Mouse (Mus musculus) stomach, postnatal 0 days (tissue): ENCODE data around the gene 1700025B11Rik. TPM values are rescaled to one million over a fixed set of nuclear protein-coding genes. Genes with fewer than 3 reads are reported as not detected.
A peak's percentile ranks its signal among the peaks of the same experiment; 100 is the strongest.
"Not testable (repeated sequence)": the region's sequence is repeated elsewhere in the genome, so short reads cannot be mapped to it uniquely, and the experiment has no call there.

ENCODE experiments used
- ATAC-seq: fragments of 200-750 bp; cut with Nextera tagmentation; 2 replicates; pipeline ENCODE4 v1.8.0; 2017; ENCODE audit not compliant: low FRiP score, low TSS enrichment
- DNase-seq: peaks from one replicate; pipeline ENCODE4 v3.0.0-alpha.2; 2016; ENCODE audit warnings: low spot score
- H3K27ac ChIP-seq: fragments of 300-500 bp; sonication (generic); replicated peaks from 2 replicates; pipeline ENCODE4 v1.5.1; 2014; ENCODE audit warnings: mild to moderate bottlenecking, control low read depth
- H3K27me3 ChIP-seq: fragments of 300-500 bp; sonication (generic); 2 replicates; pipeline ENCODE4 v1.6.1; 2014; ENCODE audit warnings: low read length; ENCODE audit not compliant: control insufficient read depth, insufficient read depth
- H3K36me3 ChIP-seq: fragments of 300-500 bp; sonication (generic); 2 replicates; pipeline ENCODE4 v1.6.1; 2014; ENCODE audit warnings: low read length, mixed read lengths; ENCODE audit not compliant: control insufficient read depth, insufficient read depth
- H3K4me1 ChIP-seq: fragments of 300-500 bp; sonication (generic); replicated peaks from 2 replicates; pipeline ENCODE4 v1.6.1; 2014; ENCODE audit warnings: antibody characterized with exemption; ENCODE audit not compliant: control insufficient read depth, insufficient read depth
- H3K4me2 ChIP-seq: fragments of 300-500 bp; sonication (generic); replicated peaks from 2 replicates; pipeline ENCODE4 v1.6.1; 2014; ENCODE audit warnings: low read depth, mild to moderate bottlenecking, control low read depth, moderate library complexity
- H3K4me3 ChIP-seq: fragments of 300-500 bp; sonication (generic); 2 replicates; pipeline ENCODE4 v1.5.1; 2014; ENCODE audit warnings: low read depth, low read length, control low read depth
- H3K9ac ChIP-seq: fragments of 300-500 bp; sonication (generic); 2 replicates; pipeline ENCODE4 v1.6.1; 2014; ENCODE audit warnings: mild to moderate bottlenecking, low read length, control low read depth, mixed read lengths
- H3K9me3 ChIP-seq: fragments of 300-500 bp; sonication (generic); 2 replicates; pipeline ENCODE4 v1.6.1; 2016; ENCODE audit warnings: low read length; ENCODE audit not compliant: control insufficient read depth
- CTCF ChIP-seq: IDR thresholded peaks from 2 replicates; pipeline ENCODE4 v1.5.1; 2016; ENCODE audit warnings: antibody characterized with exemption, low read depth, mild to moderate bottlenecking, moderate library complexity
- EP300 ChIP-seq: optimal IDR thresholded peaks from 2 replicates; pipeline ENCODE3; 2016; ENCODE audit warnings: antibody characterized with exemption
- WGBS: fragments of 180-500 bp; shearing (Covaris S2); extraction: QIAGEN DNeasy Blood & Tissue Kit; methylation state at CpG from one replicate; pipeline ENCODE4 v1.1.7; 2014; 5-methylcytosine and 5-hydroxymethylcytosine counted together
- polyA plus RNA-seq: library from polyadenylated mRNA; unstranded; fragments of >200 nt; fragmentation: Nextera tagmentation; extraction: Ambion mirVana; gene quantifications from 2 replicates; pipeline ENCODE4 v1.2.1, GENCODE M21; 2015

The 1700025B11Rik gene
- polyA plus RNA-seq, 1 experiment from 2014 or later = not detected

DNA sequence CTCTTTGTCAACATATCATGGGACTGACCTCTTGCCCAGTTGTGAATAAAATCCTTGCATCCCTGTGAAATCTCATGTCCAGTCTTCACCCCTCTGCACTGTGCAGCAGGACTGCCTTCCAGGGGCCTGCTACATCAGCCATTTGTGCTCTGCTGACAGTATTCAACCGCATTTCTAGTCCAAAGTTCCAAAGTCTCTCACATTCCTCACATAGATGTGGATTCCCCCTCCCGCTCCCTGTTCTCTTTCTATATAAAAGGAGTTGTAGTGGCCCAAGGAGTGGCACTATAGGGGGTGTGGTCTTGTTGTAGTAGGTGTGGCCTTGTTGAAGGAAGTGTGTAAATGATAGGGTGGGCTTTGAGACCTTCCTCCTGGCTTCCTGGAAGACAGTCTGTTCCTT lies 29.2 kb upstream of the 1700025B11Rik start:
- H3K36me3 ChIP-seq = no peaks in the 10 kb centered on the region
- no peaks in the 10 kb centered on the region for H3K9me3 ChIP-seq
- no peaks in the 10 kb centered on the region for H3K4me1 ChIP-seq
- WGBS = 44% methylated on average over 2 of the region's 2 CpGs
- DNase-seq = no peak
- no peak overlapping the region for H3K9ac ChIP-seq
- H3K4me2 ChIP-seq = no peak overlapping the region
- H3K27me3 ChIP-seq = no peaks in the 10 kb centered on the region
- H3K4me3 ChIP-seq = no peak overlapping the region
- TF ChIP-seq CTCF (no peak), EP300 (no peak)
- ATAC-seq = no peak
- H3K27ac ChIP-seq = no peak overlapping the region

DNA sequence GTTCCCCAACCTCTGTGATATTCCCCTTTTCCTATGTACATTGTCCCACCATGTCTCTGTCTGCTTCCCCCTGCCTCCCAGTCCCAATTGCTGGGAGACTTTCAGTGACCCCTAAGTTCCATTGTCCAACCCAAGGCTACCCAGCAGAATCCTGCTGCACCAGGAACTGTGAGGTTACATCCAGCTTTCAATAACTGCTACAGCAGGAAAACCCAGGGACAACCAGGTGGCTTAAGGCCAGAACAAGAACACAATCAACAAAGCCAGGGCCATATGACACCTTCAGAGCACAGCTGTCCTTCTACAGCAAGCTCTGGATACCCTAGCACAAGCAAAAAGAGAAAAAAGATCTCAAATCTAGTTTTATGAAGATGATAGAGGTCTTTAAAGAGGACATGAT lies 27.3 kb upstream of the 1700025B11Rik start:
- ATAC-seq (no peak), DNase-seq (no peak)
- no peak for TF ChIP-seq EP300
- no peak overlapping the region for H3K4me2 ChIP-seq
- no peak overlapping the region for H3K4me3 ChIP-seq
- H3K9me3 ChIP-seq = no peaks in the 10 kb centered on the region
- no peaks in the 10 kb centered on the region for H3K4me1 ChIP-seq
- no peak overlapping the region for H3K9ac ChIP-seq
- H3K27me3 ChIP-seq = no peaks in the 10 kb centered on the region
- no peaks in the 10 kb centered on the region for H3K36me3 ChIP-seq
- no peak overlapping the region for H3K27ac ChIP-seq

DNA sequence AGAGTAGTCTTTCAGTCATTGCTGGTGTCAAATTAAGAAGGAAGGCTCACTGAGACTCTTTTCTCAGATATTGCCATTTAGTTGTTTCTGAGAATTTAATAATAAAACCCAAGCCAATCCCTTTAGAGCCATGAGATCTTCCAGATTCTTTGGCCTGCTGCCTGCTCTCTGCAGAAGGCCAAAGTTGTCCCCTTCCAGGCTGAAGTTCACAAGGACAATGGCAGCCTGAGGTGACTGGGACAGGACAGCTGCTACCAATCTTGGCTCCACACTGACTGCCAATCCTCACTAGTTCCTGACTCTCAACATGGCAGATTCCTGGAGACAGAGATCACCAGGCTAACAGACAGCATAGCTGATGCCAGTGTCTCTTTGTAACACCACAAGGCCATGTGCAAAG lies 25.3 kb upstream of the 1700025B11Rik start:
- ATAC-seq (no peak), DNase-seq (no peak)
- no peaks in the 10 kb centered on the region for H3K36me3 ChIP-seq
- H3K4me2 ChIP-seq = no peak overlapping the region
- TF ChIP-seq EP300 (no peak), CTCF (no peak)
- H3K27ac ChIP-seq = no peak overlapping the region
- H3K9me3 ChIP-seq = no peaks in the 10 kb centered on the region
- H3K9ac ChIP-seq = no peak overlapping the region
- H3K27me3 ChIP-seq = no peaks in the 10 kb centered on the region
- no peak overlapping the region for H3K4me3 ChIP-seq
- no peaks in the 10 kb centered on the region for H3K4me1 ChIP-seq

DNA sequence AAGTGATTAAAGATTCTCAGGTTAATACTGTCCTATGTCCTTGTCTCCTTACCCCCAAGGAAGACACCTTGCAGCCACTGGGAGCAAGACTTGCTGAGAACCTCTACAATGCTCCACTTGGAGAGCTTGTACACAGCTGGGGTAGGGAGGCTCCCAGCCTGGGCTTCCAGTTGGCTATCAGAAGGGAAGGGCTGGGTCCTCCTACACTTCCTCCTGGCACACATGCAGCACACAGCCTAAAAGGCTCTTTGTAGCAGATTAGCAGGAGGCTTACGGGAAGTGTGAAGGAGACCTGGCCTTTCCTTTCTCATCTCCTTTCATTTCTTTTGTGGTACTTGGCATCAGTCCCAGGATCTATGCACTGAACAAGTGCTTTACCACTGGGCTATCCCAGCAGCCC lies 20.0 kb upstream of the 1700025B11Rik start:
- no peak overlapping the region for H3K27ac ChIP-seq
- no peaks in the 10 kb centered on the region for H3K27me3 ChIP-seq
- DNase-seq = peak; percentile 44

DNA sequence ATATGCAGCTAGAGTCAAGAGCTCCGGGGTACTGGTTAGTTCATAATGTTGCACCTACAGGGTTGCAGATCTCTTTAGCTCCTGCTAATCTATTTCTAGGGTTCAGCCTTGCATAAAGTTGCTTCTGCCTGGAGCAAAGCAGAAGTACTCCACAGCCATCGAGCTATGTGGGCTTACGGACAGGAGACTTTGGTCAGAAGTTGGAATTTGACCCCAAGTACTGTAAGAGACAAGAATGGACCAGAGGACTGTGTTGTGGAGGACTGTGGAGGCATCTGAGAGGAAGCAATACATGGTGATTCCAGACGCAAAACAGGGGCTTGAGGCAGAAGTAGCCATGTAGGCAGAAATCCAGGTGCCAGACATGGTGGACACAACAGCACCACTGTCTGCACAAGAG lies 17.6 kb upstream of the 1700025B11Rik start:
- H3K27ac ChIP-seq = no peak overlapping the region
- no peak overlapping the region for H3K4me2 ChIP-seq
- H3K4me3 ChIP-seq = no peak overlapping the region
- 92% methylated on average over 4 of the region's 4 CpGs for WGBS
- DNase-seq (no peak), ATAC-seq (no peak)
- no peak for TF ChIP-seq EP300
- TF ChIP-seq CTCF = no peak
- H3K36me3 ChIP-seq = no peaks in the 10 kb centered on the region
- H3K9me3 ChIP-seq = no peaks in the 10 kb centered on the region
- no peak overlapping the region for H3K9ac ChIP-seq
- H3K27me3 ChIP-seq = no peaks in the 10 kb centered on the region
- H3K4me1 ChIP-seq = no peaks in the 10 kb centered on the region

More for the DNA sequence above, 20.0 kb upstream of the 1700025B11Rik start:
- no peaks in the 10 kb centered on the region for H3K9me3 ChIP-seq
- peak; percentile 70 for ATAC-seq
- no peaks in the 10 kb centered on the region for H3K36me3 ChIP-seq
- H3K9ac ChIP-seq = no peak overlapping the region
- no peak overlapping the region for H3K4me3 ChIP-seq
- TF ChIP-seq CTCF (no peak), EP300 (no peak)
- no peak overlapping the region for H3K4me2 ChIP-seq
- 19% methylated on average over 1 of the region's 1 CpGs for WGBS
- H3K4me1 ChIP-seq = no peaks in the 10 kb centered on the region

DNA sequence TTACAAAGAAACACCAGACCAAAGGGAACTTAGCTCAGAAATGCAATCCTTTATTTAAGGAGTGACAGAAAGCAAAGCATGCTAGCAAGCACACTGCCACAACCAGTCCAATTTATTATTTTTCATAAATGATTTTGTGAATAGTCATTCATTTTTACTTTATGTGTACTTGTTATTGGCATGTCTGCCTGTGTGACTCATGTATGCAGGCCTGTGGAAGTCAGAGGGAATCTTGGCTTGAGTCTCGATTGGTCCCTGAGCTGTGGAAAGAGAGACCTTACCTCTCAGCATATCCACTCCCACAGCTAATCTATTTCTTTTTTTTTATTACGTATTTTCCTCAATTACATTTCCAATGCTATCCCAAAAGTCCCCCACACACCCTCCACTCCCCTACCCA lies 17.1 kb upstream of the 1700025B11Rik start:
- Histone ChIP-seq H3K4me3 (no peak overlapping the region), H3K4me1 (no peaks in the 10 kb centered on the region), H3K27me3 (no peaks in the 10 kb centered on the region), H3K9me3 (no peaks in the 10 kb centered on the region), H3K9ac (no peak overlapping the region), H3K4me2 (no peak overlapping the region), H3K27ac (no peak overlapping the region), H3K36me3 (no peaks in the 10 kb centered on the region)
- ATAC-seq = no peak
- 83% methylated on average over 2 of the region's 2 CpGs for WGBS
- no peak for TF ChIP-seq EP300
- no peak for TF ChIP-seq CTCF
- no peak for DNase-seq

DNA sequence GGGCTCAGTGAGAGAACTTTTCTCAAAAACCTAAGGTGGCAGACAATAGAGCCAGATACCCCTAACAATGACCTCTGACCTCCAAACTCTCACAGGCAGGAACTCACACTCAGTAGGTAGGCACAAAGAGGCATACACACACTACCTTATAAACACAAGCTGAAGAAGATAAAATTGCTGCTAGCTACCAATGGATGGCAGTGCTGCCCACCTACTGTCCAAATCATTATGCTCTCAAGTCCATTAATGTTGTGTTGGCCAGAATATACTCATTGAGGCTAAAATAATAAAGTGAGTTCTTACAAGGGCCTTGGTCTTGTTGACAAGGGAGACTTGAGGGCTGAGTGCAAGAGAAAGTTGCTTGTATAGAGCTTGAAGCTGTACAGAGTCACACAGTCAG lies 1.5 kb upstream of the 1700025B11Rik start:
- Histone ChIP-seq H3K27me3 (no peaks in the 10 kb centered on the region), H3K27ac (no peak overlapping the region), H3K4me2 (no peak overlapping the region), H3K4me3 (no peak overlapping the region), H3K9me3 (no peaks in the 10 kb centered on the region), H3K36me3 (no peaks in the 10 kb centered on the region), H3K4me1 (no peaks in the 10 kb centered on the region), H3K9ac (no peak overlapping the region)
- ATAC-seq (no peak), DNase-seq (no peak)
- no peak for TF ChIP-seq EP300
- peak; percentile 48 for TF ChIP-seq CTCF

DNA sequence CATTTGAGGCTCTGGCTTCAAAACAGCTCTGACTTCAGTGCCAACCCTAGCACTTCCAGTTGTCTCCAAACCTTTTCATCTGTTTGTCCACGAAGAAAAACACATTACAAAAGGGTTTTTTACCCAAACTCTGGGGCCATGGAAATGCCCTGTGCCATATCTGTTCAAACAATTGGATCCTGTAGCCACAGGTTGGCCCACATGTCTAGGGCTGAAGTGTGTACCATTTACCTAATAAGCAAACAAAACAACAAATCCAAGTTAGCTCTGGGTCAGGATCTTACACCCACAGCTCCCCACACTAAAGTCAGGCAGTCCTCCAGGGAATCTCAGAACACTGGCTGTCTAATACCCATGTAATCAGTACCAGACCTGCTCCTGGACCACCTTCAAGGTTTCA lies 22.5 kb downstream of the 1700025B11Rik start:
- H3K27me3 ChIP-seq, H3K9ac ChIP-seq, ATAC-seq, H3K36me3 ChIP-seq, H3K4me2 ChIP-seq, H3K4me1 ChIP-seq, DNase-seq, H3K27ac ChIP-seq, H3K9me3 ChIP-seq, H3K4me3 ChIP-seq: not testable (repeated sequence)
- 30% methylated on average over 1 of the region's 1 CpGs for WGBS
